Mouse (Mus musculus): Measurements from ENCODE around the gene 1700067K01Rik.
A peak's percentile ranks its signal among the peaks of the same experiment; 100 is the strongest.

DNA sequence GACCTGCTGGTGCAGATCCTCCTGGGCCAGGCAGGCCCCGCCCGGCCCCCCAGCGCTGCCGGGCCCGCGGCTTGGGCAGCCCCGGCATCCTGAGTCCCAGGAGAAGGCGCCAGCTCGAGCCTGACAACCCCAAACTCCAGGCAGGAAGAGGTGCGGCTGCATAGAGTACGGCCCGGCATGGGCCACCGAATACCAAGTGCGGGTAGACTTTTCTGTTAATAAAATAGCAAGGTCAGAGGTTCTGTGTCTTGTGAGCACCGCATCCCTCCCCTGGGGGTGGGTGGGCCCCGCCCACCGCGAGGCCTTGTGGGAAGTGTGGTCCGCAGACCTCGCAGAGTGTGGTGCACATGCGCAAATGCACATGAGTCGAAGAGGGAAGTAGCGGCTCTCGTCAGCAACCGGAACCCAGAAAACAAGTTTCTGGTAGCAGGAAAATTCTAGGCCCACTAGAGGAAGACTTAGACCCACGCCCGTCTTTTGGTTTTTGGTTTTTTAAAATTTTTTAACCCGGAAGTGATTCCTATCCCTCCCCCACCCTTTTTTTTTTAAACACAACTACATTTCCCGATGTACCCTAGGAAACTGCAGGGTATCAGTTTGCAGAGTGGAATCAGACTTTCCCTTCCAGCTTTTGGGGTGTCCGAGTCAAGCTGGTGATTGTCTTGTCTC is 3.4 kb downstream of the 1700067K01Rik start:
- TF ChIP-seq POLR2A (IDR thresholded peaks at IDR 0.05; ENCODE audit: low read depth, low read length) = peak; percentile 65
- no peak for TF ChIP-seq CTCF (IDR thresholded peaks at IDR 0.05; ENCODE audit: borderline replicate concordance, insufficient read depth, low read length)
